Mouse (Mus musculus) intestine, embryonic 14.5 days (tissue): ENCODE measurements at regions not wholly inside any gene's neighbourhood (a gene's known extent, or its start where the extent isn't known, plus 50 kb on each side); places are given as distances from the start of the nearest gene placed in this dataset. TPM values are rescaled to one million over a fixed set of nuclear protein-coding genes. Genes with fewer than 3 reads are reported as not detected.
A peak's percentile ranks its signal among the peaks of the same experiment; 100 is the strongest.

Experiments
- microRNA counts: library from miRNA; unstranded; fragments of <30 nt; microRNA quantifications from one replicate; lab custom pipeline; 2016
- microRNA-seq: library from miRNA; unstranded; fragments of <30 nt; microRNA quantifications from one replicate; pipeline ENCODE4, GENCODE M21; 2016

MicroRNAs in the stretch of these regions (microRNA counts, 519-probe panel; counts per million panel counts)
- microRNA mmu-miR-9 (lab: Ali Mortazavi, UCI), result 4,522 counts per million, percentile 72 among the panel's probes with 10 or more counts

Small RNAs in the stretch of these regions (microRNA-seq; reads per million reads assigned to microRNA genes)
- gene Mir9-2, result not detected
